Mouse (Mus musculus): Measurements from ENCODE around the gene Wdr83os.
"Not testable (repeated sequence)": the region's sequence is repeated elsewhere in the genome, so short reads cannot be mapped to it uniquely, and the experiment has no call there.

The Wdr83os gene

DNA sequence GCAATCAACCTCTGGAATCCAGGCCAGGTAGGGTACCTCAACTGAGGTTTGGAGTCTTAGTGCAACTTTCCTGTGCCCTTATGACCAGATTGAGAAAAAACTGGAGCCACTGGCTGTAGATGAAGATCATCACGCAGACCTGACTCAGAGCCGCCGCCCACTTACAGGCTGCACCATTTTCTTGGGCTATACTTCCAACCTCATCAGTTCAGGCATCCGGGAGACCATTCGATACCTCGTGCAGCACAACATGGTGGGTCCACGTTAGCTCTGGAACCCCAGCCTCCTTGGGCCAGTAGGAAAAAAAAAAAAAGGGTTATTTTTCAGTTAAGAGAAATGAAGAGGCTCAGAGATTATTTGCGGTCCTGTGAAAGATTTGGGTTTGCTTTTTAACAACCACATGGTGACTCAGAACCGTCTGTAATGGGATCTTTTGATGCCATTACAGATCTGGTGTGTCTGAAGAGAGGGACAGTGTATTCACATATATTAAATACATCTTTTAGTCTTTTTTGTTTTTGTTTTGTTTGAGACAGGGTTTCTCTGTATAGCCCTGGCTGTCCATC lies 8.1 kb upstream of the Wdr83os start:
- no peak for DNase-seq (ENCODE audit: low read depth, low spot score)

DNA sequence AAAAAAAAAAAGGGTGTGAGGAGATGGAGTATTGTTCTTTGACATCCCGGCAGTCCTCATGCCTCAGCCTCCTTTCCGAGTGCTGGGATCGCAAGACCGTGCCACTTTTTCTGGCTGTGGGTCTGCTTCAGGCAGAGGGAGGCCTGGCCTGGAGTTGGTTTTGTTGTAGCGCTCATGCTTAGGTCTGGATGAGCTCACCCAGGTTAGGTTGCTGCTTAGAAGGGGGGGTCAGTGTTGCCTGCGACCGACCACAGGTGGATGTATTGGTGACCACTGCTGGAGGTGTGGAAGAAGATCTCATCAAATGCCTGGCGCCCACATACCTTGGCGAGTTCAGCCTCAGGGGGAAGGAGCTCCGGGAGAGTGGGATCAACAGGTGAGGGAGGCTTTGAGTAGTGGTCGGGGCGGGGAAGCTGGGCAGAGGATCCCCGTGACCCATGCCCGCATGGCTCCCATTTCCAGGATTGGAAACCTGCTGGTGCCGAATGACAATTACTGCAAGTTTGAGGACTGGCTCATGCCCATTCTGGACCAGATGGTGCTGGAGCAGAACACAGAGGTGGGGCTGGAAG lies 7.4 kb upstream of the Wdr83os start:
- no peak for DNase-seq (ENCODE audit: low read depth, low spot score)

DNA sequence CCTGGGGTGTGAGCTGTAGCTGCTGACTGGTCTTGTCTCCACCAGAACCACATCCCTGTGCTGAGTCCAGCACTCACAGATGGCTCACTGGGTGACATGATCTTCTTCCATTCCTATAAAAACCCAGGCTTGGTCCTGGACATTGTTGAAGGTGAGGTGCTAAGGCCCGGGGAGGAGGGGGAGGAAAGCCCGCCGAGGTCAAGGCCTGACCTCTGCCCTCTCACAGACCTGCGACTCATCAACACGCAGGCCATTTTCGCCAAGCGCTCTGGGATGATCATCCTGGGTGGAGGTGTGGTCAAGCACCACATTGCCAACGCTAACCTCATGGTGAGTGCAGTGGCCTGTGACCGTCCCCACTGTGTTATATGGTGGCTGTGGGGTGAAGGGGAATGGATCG lies 6.4 kb upstream of the Wdr83os start:
- DNase-seq (ENCODE audit: low read depth, low spot score): no peak

GRCm38 (mm10) chr8:85074617-85075016 lies 5.9 kb upstream of the Wdr83os start:
- DNase-seq (ENCODE audit: low read depth, low spot score): no peak

DNA sequence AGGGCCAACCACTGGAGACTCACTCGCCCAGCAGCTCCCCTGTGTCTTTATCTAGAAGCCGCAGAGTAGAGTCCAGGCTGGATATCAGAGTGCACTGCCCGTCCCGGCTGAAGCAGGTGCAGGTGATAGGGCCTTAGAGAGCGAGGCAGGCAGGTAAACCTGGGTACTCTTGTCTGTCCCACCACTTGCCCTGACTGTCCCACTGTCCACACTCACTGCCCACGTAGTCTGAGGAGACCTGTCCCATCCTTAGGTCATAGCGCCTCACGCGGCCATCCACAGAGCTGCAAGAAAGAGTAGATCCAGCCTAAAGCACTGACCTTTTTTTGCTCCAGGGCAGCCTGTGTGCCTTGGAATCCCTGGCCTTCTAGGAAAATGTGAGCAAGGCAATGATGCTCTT lies 4.5 kb upstream of the Wdr83os start:
- no peak for DNase-seq (ENCODE audit: low read depth, low spot score)

GRCm38 (mm10) chr8:85076993-85077392 lies 3.5 kb upstream of the Wdr83os start:
- no peak for DNase-seq (ENCODE audit: low read depth, low spot score)

DNA sequence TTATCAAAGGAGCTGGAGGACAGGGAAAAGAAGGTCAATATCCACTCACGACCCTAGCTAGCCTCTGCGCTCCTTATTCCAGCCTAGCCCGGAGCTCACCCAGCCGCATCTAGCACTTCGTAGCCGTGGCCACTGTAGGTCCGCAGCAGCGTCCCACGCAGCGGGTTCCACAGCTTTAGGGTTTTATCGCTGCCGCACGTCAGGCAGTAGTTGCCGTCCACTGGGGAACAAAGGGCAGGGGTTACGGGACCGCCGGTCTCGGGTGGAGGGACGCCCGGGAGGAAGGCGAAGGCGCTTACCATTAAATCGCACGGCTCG lies 367 bp upstream of the Wdr83os start:
- no peak for DNase-seq (ENCODE audit: low read depth, low spot score)

- no peak for DNase-seq (ENCODE audit: low read depth, low spot score)
Observed at GRCm38 (mm10) chr8:85081216-85081555, 646 bp downstream of the Wdr83os start, which contains the start of gene Wdr83. Gene Wdr83 (minus strand): TSS chr8:85081306.

- DNase-seq (ENCODE audit: low read depth, low spot score): not testable (repeated sequence)
Observed at GRCm38 (mm10) chr8:85082169-85082568, 1.6 kb downstream of the Wdr83os start.

DNA sequence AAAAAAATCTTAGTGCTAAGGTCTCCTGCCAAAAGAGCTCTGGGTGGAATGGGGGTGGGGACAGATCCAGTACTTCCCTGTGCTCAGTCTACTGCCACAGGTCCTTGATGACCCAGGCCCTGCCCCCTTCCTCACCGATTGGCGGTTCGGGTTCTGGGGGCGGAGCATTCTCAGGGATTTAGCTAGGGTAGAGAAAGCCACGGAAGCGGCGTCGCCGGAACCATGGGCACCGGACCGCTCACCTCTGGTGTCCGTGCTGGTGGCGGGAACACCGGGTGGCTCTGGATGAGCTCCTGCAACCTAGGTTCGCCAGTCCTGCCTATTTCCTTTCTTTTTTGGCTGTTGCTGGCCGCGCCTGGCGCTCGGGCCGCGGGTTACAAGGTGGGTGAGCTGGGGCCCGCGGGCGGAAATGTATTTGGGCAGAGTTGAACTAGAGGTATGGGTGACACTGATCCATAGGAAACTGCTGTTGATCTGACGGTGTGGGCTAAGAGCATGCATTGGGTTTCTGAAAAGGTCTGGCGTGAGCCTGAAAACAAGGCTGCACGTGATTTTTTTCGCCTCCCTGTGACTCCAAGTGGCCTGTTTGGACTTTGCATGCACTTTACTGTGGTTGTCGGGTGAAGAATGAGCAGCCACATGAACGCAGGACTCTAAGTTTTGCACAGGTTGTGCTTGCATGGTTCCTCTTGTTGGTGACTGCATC lies 2.7 kb downstream of the Wdr83os start, which contains the start of gene Man2b1:
Gene Man2b1 (plus strand): TSS at position 163 of the 706 bp plus-strand sequence.
- DNase-seq (ENCODE audit: low read depth, low spot score): peak; percentile 58

DNA sequence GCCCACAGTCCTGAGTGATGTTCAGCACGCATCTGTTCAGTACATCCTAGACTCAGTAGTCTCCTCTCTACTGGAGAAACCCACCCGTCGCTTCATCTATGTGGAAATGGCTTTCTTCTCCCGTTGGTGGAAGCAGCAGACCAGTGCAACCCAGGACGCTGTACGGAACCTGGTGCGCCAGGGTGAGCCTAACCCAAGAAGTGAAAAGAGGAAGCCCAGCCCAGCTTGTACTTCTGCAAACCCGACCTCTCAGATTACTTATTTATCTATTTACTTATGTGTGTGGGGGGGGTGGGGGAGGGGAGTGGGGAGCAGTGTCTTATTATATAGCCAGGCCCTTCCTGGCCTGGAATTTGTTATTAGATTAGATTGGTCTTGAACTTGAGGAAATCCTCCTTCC lies 4.1 kb downstream of the Wdr83os start:
- DNase-seq (ENCODE audit: low read depth, low spot score): no peak

DNA sequence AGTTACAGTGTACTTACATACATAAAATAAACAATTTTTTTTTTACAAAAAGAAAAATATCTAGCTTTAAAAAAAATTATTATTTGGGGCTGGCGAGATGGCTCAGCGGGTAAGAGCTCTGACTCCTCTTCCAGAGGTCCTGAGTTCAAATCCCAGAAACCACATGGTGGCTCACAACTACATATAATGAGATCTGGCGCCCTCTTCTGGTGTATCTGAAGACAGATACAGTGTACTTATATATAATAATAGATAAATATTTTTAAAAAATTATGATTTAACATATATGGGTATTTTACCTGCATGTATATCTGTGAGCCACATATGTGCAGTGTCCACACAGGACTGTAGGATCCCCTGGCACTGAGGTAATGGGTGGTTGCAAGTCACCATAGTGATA lies 5.7 kb downstream of the Wdr83os start:
- no peak for DNase-seq (ENCODE audit: low read depth, low spot score)

GRCm38 (mm10) chr8:85088771-85089170 lies 8.2 kb downstream of the Wdr83os start:
- no peak for DNase-seq (ENCODE audit: low read depth, low spot score)

GRCm38 (mm10) chr8:85090856-85091255 lies 10.3 kb downstream of the Wdr83os start:
- no peak for DNase-seq (ENCODE audit: low read depth, low spot score)

DNA sequence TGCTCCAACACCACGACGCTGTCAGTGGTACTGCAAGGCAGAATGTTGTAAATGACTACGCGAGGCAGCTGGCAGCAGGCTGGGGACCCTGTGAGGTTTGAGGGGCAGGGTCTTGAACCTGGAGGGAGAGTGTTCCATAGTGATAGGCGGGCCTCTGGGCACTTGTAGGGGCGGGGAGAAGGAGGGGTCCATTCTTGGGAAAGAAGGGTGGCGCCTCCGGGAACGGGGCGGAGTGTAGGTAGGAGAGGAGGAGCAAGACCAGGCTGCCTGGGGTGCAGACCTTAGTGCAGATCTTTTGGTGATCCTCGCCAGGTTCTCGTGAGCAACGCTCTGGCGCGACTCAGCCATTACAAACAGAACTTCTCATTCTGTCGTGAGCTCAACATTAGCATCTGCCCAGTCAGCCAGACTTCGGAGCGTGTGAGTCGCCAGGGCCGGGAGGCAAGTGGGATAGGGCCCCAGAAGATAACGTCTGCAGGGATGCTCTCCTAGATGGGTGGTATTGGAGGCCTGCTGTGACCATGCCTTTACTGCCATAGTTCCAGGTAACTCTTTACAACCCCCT lies 11.1 kb downstream of the Wdr83os start:
- no peak for DNase-seq (ENCODE audit: low read depth, low spot score)

- no peak for DNase-seq (ENCODE audit: low read depth, low spot score)
Observed at GRCm38 (mm10) chr8:85095051-85095450, 14.5 kb downstream of the Wdr83os start.

DNA sequence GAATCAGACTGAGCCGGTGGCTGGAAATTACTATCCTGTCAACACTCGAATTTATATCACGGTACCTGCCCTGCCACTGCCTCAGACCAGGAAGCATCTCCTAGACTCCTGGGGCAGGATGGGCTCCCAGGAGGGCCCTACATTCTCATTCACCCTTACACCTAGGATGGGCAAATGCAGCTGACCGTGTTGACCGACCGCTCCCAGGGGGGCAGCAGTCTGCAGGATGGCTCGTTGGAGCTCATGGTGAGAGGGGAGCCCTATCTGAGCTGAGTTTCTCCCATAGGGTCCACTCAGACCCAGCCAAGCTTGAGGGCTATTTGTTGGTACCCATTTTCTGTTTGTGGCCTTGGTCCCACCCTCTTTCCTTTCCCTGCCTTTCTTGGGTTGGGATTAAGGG lies 15.0 kb downstream of the Wdr83os start:
- DNase-seq (ENCODE audit: low read depth, low spot score): no peak

- DNase-seq (ENCODE audit: low read depth, low spot score): no peak
Observed at GRCm38 (mm10) chr8:85096196-85096595, 15.7 kb downstream of the Wdr83os start.

GRCm38 (mm10) chr8:85096850-85097249 lies 16.3 kb downstream of the Wdr83os start:
- DNase-seq (ENCODE audit: low read depth, low spot score): no peak

DNA sequence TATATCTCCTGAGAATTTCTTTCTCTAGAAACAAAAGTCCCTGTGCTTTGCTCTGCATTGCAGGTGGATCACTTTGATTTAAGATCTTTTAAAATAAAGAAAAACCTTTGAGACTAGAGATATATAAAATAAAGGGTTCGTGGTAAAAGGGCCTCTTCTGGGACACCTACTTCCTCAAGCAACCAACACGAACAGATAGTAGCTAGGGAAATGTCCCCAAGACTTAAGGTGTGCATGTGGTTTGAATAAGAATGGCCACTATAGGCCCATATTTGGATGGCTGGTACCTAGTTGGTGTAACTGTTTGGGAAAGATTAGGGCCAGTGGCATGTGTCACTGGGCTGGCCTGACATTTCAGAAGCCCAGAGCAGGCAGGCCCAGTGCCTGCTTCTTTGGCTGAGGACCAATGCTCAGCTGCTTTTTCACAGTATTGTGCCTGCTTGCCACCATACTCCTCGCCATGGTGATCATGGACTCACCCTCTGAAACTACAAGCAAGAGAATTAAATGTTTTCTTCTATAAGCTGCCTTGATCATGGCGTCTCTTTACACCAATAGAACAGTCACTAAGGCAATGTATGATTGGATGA lies 19.6 kb downstream of the Wdr83os start:
- no peak for DNase-seq (ENCODE audit: low read depth, low spot score)

- DNase-seq (ENCODE audit: low read depth, low spot score): no peak
Observed at GRCm38 (mm10) chr8:85113241-85113640, 32.7 kb downstream of the Wdr83os start.

- DNase-seq (ENCODE audit: low read depth, low spot score): no peak
Observed at GRCm38 (mm10) chr8:85115501-85115900, 35.0 kb downstream of the Wdr83os start.

- DNase-seq (ENCODE audit: low read depth, low spot score): no peak
Observed at GRCm38 (mm10) chr8:85116984-85117383, 36.4 kb downstream of the Wdr83os start.
